Mouse (Mus musculus): ENCODE data around the gene Pkp4.

Pkp4 gene

DNA sequence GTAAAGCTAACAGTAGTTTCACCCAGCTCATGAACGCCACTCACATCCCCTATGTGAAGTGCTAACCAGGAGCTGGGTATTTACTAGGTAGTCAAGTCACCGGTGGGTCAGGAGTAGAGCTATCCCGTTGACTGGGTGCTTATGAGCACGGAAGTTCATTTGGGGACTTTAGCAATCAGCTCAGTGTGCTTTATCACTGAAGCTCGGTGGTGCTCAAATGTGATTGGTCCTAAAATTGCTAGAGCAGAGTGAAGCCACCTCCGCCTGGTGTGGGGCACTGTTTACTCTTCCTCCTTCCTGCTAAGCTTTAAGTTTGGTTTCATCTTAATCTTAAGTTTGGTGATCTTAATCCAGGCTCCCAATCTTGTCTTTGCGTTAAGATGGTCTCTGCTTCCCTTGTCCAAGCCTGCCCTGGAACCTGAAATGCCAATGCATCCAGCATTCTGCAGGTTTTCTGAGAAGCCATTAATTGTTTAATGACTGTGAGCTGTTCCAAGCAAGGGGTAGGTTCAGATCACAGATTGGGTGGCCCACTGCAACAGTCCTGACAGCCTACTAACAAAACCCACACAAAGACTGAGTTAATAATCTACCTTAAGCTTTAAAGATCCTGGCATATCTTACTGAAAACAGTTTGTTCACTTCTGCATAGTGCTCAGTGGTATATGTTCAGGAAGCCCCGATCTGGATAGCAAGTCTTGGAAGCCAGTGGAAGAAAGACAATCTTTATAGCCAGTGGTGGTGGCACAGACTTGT lies 67.0 kb downstream of the Pkp4 start:
- TF ChIP-seq GATA4 (IDR thresholded peaks at IDR 0.05; ENCODE audit: insufficient replicate concordance, low read length): no peak

DNA sequence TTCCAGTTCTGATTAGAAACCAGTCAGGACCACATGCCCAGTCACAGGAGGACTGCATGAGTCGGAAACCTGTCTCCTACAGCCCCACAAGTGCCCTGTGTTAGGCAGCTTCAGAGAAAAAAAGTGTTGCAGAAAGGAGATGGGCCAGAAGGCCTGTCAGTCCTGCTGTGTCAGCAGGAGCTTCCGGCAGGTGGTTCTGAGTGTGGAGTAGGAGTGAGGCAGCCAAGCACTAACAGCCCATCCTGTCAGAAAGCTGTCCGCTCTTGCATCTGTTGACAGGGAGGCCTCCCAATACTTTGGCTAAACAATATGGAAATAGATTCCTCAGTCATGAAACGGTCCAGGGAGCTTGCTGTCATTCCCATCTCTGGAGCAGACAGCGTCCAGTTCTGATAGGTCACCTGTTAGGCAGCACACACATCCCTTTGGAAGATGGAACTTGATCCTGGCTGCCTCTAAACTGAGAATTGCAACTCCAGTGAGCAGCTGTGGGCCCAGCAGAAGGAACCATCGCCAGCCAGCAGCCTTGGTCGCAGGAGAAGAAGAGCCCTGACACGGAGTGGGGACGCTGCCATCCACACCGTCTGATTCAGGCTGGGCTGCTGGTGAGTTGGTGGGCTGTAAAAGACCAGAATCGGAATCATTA lies 68.7 kb downstream of the Pkp4 start:
- TF ChIP-seq GATA4 (IDR thresholded peaks at IDR 0.05; ENCODE audit: insufficient replicate concordance, low read length): no peak

DNA sequence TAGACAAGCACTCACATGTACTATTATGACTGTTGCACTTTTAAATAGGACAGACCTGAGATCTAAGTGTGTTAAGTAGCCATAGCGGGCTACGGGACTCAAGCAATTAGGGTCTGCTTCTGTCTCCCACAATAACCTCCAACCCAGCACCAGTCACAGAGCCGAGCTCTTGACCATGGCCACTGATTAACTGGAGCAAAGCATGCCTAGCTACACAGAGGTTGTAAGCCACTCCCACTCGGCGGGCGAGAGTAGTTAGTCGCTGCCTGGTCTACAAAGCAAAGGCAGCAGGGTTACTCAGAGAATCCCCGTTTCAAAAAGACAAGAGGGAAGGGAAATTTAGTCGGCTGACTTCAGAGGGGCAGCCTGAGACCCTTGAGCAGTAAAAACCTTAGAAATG lies 70.0 kb downstream of the Pkp4 start:
- no peak for TF ChIP-seq GATA4 (IDR thresholded peaks at IDR 0.05; ENCODE audit: insufficient replicate concordance, low read length)

DNA sequence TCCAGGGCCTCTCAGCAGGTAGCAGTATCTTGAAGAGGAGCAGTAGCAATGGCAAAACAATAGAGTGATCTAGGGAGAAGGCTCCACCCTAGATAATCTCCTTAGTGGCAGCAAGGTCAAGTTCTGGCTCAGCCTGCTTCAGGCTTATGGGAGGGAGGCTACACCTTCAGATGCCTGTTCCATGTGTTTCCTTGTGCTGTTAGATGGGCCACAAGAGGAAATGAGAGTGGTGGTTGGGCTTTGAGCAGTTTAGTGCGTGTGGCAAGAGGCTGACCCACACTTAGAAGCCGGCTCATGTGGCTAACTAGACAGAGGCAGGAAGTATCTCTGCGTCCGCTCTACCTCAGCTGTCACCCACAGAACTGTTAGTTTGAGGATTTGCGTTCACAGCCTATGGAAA lies 70.9 kb downstream of the Pkp4 start:
- TF ChIP-seq GATA4 (IDR thresholded peaks at IDR 0.05; ENCODE audit: insufficient replicate concordance, low read length): no peak

DNA sequence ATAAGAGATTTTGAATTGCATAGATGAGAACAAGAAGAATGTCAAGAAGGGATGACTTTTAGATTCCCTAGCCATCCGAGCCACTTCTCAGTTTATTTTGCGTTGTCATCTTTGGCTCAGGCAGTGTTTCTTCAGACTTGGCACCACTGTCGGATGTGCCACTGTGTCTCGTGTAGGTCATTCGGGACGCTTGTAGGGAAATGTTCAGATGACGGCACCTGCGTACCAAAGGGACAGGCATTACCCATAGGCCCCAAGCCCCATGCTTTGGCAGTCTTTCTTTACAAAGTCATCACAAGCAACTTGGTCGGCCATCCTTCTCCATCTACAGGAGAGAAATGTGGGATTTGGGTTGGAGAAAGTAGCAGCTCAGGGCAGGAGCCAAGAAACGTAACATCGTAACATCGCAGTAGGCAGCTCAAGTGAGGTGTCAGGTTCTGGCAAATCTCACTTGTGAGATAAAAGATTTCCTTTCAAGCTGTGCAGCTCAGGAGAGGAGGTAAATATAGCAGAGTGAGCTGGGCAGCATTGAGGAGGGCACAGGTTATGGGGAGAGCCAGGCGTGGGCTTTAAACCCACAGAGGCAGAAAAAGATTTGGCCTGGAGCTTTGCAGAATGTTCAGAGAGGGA lies 72.8 kb downstream of the Pkp4 start:
- TF ChIP-seq GATA4 (IDR thresholded peaks at IDR 0.05; ENCODE audit: insufficient replicate concordance, low read length): no peak

DNA sequence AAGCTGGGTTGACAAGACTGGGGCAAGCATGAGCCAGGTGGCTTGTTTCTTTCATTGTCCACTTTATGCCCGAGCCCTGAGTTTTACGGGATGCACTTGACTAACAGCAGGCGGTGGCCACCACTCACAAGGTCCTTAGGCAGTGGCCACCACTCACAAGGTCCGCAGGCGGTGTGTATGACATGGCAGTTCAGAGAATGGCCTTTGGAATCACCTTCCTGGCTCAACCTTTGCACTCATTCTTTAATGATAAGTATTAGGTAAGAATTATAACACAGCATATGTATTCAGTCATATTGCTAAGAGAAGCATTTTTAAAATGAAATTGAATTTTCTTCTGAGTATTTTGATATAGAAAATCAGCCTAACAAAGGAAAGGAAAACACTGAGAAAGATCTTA lies 73.3 kb downstream of the Pkp4 start:
- TF ChIP-seq GATA4 (IDR thresholded peaks at IDR 0.05; ENCODE audit: insufficient replicate concordance, low read length): no peak

DNA sequence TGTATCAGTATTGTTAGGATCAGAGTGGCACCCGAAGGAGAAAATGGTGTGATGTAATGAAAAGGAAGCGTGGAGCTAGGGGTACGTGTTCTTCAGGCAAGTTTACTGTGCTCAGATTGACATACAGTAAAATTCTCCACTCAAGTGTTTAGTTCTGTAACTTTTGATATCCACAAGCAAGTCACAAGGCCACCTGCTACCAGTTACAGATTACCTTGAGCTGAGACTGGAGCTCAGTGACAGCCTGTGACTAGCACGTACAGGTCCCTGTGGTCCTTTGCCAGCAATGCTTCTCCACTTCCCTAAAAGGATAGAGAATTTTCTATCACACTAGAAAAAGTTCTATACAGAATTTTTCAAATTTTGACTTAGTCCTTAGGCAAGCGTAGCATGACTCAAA lies 73.9 kb downstream of the Pkp4 start:
- TF ChIP-seq GATA4 (IDR thresholded peaks at IDR 0.05; ENCODE audit: insufficient replicate concordance, low read length): no peak

DNA sequence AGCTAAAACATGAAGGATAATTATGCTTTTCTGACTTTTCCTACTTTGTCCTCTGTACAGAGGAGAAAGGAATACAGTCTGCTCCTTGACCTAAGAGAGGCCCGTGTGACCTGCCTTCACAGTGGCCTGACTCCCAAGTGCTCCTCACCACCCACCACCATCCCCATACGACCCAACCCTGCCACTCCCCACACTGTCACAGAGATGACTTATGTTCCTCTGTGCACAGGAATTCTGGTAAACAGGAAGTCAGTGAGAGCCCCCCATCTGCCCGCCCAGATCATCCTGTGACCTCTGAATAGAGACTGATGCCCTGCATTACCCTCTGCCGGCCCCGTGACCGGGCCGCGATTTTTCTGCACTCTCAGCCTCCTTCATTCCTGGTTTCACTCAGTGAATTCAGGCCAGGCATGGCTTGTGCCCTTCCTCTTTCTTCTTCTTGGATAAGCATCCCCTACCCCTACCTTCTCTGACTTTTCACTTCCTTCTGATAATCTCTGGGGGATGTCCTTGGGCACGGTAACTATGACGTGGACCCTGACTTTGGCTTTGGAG lies 79.3 kb downstream of the Pkp4 start:
- TF ChIP-seq GATA4 (IDR thresholded peaks at IDR 0.05; ENCODE audit: insufficient replicate concordance, low read length): no peak

DNA sequence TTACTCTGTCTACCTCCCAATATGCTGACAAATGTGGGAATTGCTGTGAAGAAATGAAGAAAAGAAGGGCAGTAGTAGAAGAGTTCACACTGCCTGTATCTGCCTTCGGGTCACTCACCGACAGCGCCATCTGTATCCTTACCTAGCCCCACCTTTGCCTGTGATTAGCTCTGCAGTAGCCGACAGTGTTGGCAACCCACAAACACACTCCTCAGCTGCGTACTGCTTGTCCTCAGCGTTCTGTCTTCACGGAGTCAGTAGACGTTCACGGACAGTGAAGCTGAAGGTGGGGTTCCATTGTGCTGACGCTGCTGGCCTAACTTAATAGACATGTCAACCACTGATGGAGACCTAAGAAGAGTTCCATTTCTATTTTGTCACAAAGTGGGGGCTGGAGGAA lies 81.5 kb downstream of the Pkp4 start:
- no peak for TF ChIP-seq GATA4 (IDR thresholded peaks at IDR 0.05; ENCODE audit: insufficient replicate concordance, low read length)

DNA sequence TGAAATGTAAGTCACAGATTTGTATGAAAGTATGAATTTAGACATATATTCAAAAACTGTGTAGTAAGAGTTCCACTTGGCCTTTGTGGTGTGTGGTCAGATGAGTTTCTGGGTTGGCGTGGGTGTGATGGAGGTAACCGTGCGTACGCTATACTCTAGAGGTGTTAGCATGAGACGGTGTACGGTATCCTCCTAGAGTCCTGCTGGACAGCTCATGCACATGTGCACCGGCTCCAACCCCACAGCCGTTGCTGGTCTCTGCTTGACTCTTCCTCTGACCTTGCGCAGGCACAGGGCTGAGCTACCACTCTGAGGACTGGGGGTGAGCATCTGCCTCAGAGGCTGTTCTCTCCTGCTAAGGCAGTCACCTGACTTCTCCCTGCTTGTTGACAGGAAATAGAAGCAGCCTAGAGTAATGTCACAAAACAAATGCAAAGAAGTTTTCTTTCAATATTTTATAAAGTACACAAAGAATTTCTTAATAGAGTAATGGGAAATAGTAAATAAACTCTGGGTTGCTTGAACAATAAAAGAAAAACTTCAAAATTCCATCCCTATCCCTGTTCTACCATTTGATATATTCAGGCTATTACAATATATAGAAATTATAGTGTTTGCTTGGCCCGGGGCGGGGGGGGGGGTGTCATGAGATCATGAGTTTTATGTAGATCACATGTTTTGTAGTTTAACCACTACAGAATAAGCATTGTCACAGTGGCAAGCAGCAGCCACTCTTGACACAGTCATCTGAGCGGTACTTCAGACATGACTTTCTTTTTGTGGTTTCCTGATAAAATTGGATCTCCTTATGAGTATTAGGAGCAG lies 83.8 kb downstream of the Pkp4 start:
- TF ChIP-seq GATA4 (IDR thresholded peaks at IDR 0.05; ENCODE audit: insufficient replicate concordance, low read length): no peak

DNA sequence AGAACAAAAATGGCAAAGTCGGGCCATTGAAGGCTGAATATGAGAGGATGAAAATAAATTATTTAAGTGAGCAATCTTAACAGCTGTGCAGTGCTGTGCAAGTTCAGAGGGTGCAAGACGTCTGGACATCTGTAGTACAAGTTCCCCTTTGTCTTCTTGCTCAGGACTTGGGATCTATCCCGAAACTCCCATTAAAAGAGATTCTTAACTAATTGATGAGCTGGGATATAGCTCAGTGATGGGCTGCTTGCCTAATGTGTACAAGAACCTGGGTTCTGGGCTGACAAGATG lies 84.4 kb downstream of the Pkp4 start:
- TF ChIP-seq GATA4 (IDR thresholded peaks at IDR 0.05; ENCODE audit: insufficient replicate concordance, low read length): no peak

DNA sequence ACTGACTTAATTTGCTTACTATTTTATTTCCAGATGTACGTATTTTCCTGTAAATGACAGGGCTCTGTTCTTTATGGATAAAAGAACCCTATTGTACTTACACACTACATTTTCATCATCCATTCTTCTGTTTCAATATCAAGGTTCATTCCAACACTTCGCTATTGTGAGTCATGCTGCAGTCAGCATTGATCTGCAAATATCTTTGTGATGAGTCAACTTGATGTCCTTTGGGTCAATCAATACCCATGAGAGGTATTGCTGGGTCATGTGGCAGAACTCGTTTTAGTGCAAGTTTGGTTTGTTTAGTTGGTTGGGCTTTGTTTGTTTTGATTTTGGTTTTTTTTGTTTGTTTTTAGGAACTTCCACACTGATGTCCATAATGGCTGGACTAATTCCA lies 88.2 kb downstream of the Pkp4 start:
- TF ChIP-seq GATA4 (IDR thresholded peaks at IDR 0.05; ENCODE audit: insufficient replicate concordance, low read length): no peak

DNA sequence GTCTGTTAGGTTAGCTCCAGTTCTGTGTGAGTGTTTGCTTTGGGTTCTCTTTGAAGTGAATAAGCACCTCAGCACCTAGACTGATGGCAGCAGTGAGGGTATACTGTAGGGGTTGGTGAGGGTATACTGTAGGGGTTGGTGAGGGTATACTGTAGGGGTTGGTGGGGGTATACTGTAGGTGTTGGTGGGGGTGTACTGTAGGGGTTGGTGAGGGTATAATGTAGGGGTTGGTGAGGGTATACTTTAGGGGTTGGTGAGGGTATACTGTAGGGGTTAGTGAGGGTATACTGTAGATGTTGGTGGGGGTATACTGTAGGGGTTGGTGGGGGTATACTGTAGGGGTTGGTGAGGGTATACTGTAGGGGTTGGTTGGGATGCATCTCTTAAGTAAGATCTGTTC lies 92.2 kb downstream of the Pkp4 start:
- no peak for TF ChIP-seq GATA4 (IDR thresholded peaks at IDR 0.05; ENCODE audit: insufficient replicate concordance, low read length)

DNA sequence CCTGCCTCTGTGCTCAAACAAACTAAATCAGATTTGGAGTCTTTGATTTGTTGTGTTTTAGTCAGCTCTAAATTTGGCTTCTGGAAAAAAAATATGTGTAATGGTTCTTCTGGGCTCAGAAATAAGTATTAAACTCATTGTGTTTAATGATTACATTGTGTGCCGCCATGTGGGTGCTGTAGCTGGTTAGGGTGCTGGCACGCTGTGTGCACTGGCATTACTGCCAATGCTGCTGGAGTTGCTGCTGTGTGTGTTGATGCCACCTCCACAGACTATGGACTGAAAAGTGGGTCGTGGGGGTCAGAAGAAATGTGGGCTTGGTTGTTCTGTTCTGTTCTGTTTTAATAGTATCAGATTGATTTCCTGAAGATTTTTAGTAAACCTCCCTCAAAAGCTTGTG lies 92.8 kb downstream of the Pkp4 start:
- no peak for TF ChIP-seq GATA4 (IDR thresholded peaks at IDR 0.05; ENCODE audit: insufficient replicate concordance, low read length)

DNA sequence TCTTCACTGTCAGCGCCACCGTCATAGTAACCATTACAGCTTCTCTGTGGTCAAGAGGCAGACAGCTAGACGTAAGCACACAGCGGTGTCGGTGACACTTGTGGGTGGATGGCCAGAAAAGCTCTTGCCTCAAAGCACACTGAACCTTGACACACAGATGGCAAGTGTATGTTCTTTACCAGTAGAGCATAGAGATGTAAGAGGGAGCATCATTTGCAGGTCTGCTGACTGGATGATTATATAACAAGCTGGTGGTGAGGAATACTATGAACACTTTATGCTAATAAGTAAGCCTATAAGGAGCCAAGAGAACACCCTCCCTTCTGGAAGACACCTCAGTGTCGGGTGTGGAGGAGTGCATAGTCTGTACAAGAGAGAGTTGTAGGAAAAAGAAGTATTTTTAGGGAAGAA lies 98.2 kb downstream of the Pkp4 start:
- TF ChIP-seq GATA4 (IDR thresholded peaks at IDR 0.05; ENCODE audit: insufficient replicate concordance, low read length): no peak
